Mouse (Mus musculus): Measurements from ENCODE around the gene Grm4. TPM values are rescaled to one million over a fixed set of nuclear protein-coding genes. Genes with fewer than 3 reads are reported as not detected.

Grm4 gene
- polyA plus RNA-seq, 1 experiment from 2014 or later, result 11.0 TPM

DNA sequence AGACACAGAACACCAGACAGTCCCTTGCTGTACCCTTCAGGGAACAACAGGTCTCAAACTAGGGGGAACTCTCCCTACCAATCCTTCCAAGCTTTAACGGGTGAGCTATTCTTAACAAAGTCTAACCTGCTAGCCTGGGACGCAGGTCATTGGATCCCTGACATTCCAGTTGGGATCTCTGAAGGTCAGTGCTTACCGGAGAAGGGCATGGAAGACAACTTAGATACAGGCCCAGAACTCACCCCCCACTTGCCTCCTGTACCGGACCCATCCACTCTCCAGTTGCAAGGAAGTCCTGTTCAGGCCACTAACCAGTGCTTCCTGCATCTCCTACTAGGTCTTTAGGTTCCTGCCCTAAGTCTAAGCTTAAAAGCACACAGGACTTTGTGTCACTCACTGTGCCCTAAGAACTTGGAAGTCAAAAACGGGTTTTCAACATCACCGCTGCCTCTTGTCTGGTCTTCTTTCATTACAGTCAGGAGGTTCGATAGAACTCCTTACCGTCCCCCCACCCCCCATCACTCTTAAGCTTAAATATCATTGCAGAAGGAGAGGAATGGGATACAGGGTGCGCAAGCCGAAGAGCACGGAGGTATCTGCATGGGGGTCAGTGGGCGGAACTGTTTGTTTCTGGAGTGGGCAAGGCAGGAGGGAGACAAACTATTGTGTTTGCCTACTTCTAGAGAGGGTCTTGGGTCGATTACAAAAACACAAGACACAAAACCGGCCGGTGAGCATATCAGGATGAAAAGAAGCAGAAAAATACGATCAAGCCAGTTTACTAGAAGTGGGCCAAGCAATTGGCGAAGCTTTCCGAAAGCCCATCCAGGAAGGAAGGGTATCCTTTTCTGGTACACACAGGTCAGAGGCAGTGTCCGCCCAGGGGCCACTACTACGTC, 33.1 kb upstream of the Grm4 start:
- no peak overlapping the region; the same call in 1 of the 2 replicates for H3K4me2 ChIP-seq (ENCODE audit: low read length)
- H3K27ac ChIP-seq (ENCODE audit: low read length), result no peak overlapping the region
- peaks cover 9% of the 10 kb centered on the region for H3K27me3 ChIP-seq (ENCODE audit: control insufficient read depth, insufficient read depth, low read depth, low read length)
- no peak overlapping the region for H3K4me3 ChIP-seq (ENCODE audit: low read depth, low read length)
- no peaks in the 10 kb centered on the region for H3K9me3 ChIP-seq (replicated peaks; ENCODE audit: control insufficient read depth, low read length, poor library complexity, severe bottlenecking)
- H3K4me1 ChIP-seq (ENCODE audit: control insufficient read depth, insufficient read depth, low read length), result peaks cover 29% of the 10 kb centered on the region
- ATAC-seq, result no peak
- H3K9ac ChIP-seq (ENCODE audit: low read depth, low read length), result no peak overlapping the region
- H3K36me3 ChIP-seq (ENCODE audit: control insufficient read depth, insufficient read depth, low read length), result no peaks in the 10 kb centered on the region
- 45% methylated on average over 20 of the region's 20 CpGs for WGBS

DNA sequence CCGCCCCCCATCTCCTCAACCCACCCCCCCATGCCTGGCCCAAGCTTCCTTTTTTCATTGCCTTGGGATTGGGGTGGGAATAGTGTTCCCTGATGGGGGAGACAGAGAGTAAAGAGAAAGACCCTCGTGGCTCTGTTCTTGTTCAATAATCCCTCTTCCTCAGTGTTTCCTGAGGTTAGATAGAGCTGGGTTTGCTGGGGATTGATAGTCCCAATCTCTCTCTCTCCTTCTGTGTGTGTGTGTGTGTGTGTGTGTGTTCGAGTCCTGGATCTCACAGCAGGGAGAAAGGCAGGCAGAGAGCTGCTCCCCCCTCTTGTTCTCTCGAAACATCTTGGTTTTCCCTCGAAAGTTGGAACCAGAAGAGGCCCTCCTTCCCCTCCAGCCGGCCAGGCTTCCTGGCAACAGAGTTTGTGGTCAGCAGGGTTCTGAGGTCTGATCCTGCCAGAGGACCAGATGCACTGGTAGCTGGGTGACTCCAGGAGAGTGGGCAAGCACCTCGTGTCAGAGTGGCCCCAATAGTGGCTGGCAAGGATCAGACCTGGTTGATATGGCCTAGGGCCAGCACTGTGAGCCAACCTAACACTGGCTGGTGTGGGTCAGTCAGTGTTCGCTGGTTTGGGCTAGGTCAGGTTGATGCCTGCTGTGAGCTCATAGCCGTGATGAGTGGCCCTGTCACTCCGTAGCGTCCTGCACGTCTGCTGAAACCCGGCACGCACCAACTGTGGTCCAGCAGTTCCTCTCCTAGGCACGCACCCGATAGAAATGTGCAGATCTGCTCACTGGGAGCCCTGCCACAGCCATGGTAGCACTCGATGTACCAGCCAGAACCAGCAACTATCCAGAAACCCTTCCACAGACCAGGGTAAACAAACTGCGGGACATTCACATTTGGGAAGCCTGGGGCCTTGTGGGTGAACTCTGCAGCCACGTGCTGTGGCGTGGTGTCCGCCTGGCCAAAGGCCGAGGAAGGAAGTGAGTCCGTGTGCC, 31.3 kb upstream of the Grm4 start:
- WGBS, result 80% methylated on average over 23 of the region's 23 CpGs
- no peak for ATAC-seq
- Histone ChIP-seq H3K27me3 (ENCODE audit: control insufficient read depth, insufficient read depth, low read depth, low read length) (peaks cover 9% of the 10 kb centered on the region), H3K27ac (ENCODE audit: low read length) (no peak overlapping the region), H3K9ac (ENCODE audit: low read depth, low read length) (no peak overlapping the region), H3K36me3 (ENCODE audit: control insufficient read depth, insufficient read depth, low read length) (no peaks in the 10 kb centered on the region), H3K4me2 (ENCODE audit: low read length) (no peak overlapping the region), H3K4me3 (ENCODE audit: low read depth, low read length) (no peak overlapping the region), H3K4me1 (ENCODE audit: control insufficient read depth, insufficient read depth, low read length) (peaks cover 11% of the 10 kb centered on the region), H3K9me3 (replicated peaks; ENCODE audit: control insufficient read depth, low read length, poor library complexity, severe bottlenecking) (no peaks in the 10 kb centered on the region)

DNA sequence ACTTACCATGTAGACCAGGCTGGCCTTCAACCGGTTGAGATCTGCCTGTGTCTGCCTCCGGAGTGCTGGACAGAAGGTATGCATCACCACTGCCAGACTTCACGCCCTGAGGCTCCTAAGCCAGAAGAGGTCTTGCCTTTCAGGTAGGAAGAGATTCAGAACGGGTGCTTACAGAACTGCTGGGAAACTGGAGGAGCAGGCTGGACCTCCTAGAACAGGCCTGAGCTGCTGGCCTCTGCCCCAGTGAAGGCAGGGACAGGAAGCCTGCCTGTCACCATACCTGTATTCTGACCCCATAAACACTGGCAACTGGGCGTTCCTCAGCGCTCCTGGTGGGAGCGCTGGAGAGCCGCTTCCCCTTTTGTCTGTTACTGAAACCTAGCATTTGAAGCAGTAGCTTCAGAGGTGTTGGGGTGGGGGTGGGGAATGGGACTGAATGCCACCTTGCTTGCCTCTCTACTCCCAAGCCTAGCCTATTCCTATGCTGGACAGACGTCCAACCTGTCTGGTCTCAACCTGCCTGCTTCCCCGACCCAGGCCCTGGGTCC, 30.3 kb upstream of the Grm4 start:
- no peak for ATAC-seq
- no peak overlapping the region for H3K9ac ChIP-seq (ENCODE audit: low read depth, low read length)

DNA sequence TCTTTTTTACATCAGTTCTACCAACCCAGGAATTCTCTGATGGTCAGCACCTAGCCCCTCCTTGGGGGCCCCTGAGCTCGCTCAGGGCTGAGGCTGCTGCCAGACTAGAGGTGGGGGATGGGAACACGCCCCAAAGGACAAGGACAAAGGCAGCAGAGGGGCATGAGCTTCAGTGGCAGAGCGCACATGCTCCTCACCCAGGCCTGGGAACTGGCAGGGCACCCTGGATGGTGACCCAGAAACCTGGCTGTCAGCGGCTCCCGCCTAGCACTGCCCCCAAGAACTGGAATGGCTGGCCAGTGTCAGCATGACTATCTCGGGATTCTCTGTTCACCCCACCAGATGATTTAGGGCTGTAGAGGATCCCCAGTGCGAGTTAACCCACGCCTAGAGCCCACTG, 28.0 kb upstream of the Grm4 start:
- no peak overlapping the region for H3K27ac ChIP-seq (ENCODE audit: low read length)
- ATAC-seq, result no peak
- no peaks in the 10 kb centered on the region for H3K4me1 ChIP-seq (ENCODE audit: control insufficient read depth, insufficient read depth, low read length)
- no peak overlapping the region for H3K9ac ChIP-seq (ENCODE audit: low read depth, low read length)
- H3K36me3 ChIP-seq (ENCODE audit: control insufficient read depth, insufficient read depth, low read length), result no peaks in the 10 kb centered on the region
- no peaks in the 10 kb centered on the region; the same call in 1 of the 2 replicates for H3K27me3 ChIP-seq (ENCODE audit: control insufficient read depth, insufficient read depth, low read depth, low read length)
- H3K4me3 ChIP-seq (ENCODE audit: low read depth, low read length), result no peak overlapping the region
- H3K9me3 ChIP-seq (replicated peaks; ENCODE audit: control insufficient read depth, low read length, poor library complexity, severe bottlenecking), result no peaks in the 10 kb centered on the region
- whole genome bisulfite sequencing, result 39% methylated on average over 8 of the region's 8 CpGs
- H3K4me2 ChIP-seq (ENCODE audit: low read length), result no peak overlapping the region

More for the DNA sequence above, 30.3 kb upstream of the Grm4 start:
- Histone ChIP-seq H3K4me3 (ENCODE audit: low read depth, low read length) (no peak overlapping the region), H3K27ac (ENCODE audit: low read length) (no peak overlapping the region), H3K4me2 (ENCODE audit: low read length) (no peak overlapping the region), H3K4me1 (ENCODE audit: control insufficient read depth, insufficient read depth, low read length) (peaks cover 9% of the 10 kb centered on the region), H3K9me3 (replicated peaks; ENCODE audit: control insufficient read depth, low read length, poor library complexity, severe bottlenecking) (no peaks in the 10 kb centered on the region), H3K27me3 (ENCODE audit: control insufficient read depth, insufficient read depth, low read depth, low read length) (peaks cover 9% of the 10 kb centered on the region), H3K36me3 (ENCODE audit: control insufficient read depth, insufficient read depth, low read length) (no peaks in the 10 kb centered on the region)
- 67% methylated on average over 10 of the region's 10 CpGs for WGBS

DNA sequence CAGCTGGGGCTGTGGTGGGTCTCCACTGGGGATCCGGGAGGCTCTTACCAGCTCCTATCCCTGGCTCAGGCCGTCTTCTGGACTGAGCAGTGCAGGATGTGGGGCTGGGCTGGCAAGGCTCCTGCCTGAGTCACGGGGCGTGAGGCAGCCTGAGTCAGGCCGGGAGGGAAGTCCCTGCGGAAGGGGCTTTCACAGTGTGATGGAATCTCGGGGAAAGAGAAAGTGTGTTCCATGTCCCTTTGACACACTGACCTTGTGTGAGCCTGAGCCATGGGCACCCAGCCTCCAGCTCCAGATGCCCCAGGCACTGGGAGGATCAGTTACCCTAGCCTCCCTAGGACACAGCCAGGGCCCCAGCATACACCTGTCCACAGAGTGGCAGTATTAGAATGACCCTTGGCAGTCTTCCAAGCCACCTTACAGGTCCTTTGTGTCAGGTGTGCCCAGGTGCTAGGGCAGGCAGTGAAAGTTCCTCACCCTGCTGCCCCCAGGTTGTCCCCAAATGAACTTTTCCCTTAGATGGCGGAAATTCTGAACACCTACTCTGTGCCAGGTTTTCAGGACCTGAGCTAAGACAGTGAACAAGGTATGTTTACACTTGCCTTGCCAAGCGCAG, 26.2 kb upstream of the Grm4 start:
- H3K27me3 ChIP-seq (ENCODE audit: control insufficient read depth, insufficient read depth, low read depth, low read length), result no peaks in the 10 kb centered on the region
- H3K36me3 ChIP-seq (ENCODE audit: control insufficient read depth, insufficient read depth, low read length), result no peaks in the 10 kb centered on the region
- H3K4me1 ChIP-seq (ENCODE audit: control insufficient read depth, insufficient read depth, low read length), result no peaks in the 10 kb centered on the region
- H3K27ac ChIP-seq (ENCODE audit: low read length), result no peak overlapping the region
- H3K9ac ChIP-seq (ENCODE audit: low read depth, low read length), result no peak overlapping the region
- H3K4me3 ChIP-seq (ENCODE audit: low read depth, low read length), result no peak overlapping the region
- no peaks in the 10 kb centered on the region for H3K9me3 ChIP-seq (replicated peaks; ENCODE audit: control insufficient read depth, low read length, poor library complexity, severe bottlenecking)
- WGBS, result 76% methylated on average over 9 of the region's 9 CpGs
- ATAC-seq, result no peak
- no peak overlapping the region for H3K4me2 ChIP-seq (ENCODE audit: low read length)

DNA sequence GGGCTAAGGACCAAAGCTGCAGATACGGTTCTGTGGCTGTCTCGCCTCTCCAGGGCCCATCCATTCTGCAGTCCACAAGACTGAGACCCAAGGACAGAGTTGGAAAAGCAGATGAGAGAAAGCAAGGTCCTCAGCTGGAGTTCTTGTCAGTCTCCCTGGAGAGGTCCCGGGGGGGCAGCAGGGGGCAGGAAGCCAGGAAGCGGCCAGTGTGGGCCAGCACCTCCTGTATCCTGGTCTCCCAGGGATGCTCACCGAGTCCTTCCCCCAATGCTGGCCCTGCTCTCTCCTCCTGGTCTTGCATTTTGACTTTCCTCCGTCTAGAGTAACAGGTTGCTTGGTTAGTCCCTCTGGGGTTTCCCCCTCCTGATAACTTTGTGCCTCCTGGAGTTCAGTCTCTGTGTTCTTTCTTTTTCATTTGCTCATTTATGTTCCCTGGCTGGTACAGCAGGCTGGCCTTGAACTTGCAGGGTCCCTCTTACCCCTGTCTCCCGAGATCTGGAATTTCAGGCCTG, 25.4 kb upstream of the Grm4 start:
- H3K4me1 ChIP-seq (ENCODE audit: control insufficient read depth, insufficient read depth, low read length), result no peaks in the 10 kb centered on the region
- no peaks in the 10 kb centered on the region for H3K36me3 ChIP-seq (ENCODE audit: control insufficient read depth, insufficient read depth, low read length)
- H3K4me2 ChIP-seq (ENCODE audit: low read length), result no peak overlapping the region
- no peak overlapping the region for H3K27ac ChIP-seq (ENCODE audit: low read length)
- H3K9ac ChIP-seq (ENCODE audit: low read depth, low read length), result no peak overlapping the region
- 66% methylated on average over 7 of the region's 7 CpGs for WGBS
- H3K9me3 ChIP-seq (replicated peaks; ENCODE audit: control insufficient read depth, low read length, poor library complexity, severe bottlenecking), result no peaks in the 10 kb centered on the region
- H3K4me3 ChIP-seq (ENCODE audit: low read depth, low read length), result no peak overlapping the region
- no peaks in the 10 kb centered on the region for H3K27me3 ChIP-seq (ENCODE audit: control insufficient read depth, insufficient read depth, low read depth, low read length)
- ATAC-seq, result no peak

DNA sequence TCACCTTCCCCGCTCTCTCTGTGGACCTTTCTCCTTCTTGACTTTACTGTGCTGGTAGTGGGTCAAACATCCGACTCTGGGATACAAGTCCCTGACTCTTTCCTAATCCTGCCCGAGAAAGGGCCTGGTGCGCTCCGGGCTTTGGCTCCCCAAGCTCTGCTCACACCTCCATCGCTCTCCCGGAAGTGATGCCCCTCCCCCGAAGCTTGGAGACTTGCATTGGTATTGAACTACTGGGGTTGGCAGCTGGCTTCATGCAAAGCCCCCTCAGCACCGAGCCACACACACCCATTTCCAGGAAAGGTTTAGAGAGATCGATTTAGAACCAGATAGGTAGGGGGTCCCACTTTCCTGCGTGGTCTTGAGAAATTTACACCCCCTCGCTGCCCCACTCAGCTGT, 24.8 kb upstream of the Grm4 start:
- no peak overlapping the region for H3K4me2 ChIP-seq (ENCODE audit: low read length)
- 55% methylated on average over 12 of the region's 12 CpGs for WGBS
- H3K27me3 ChIP-seq (ENCODE audit: control insufficient read depth, insufficient read depth, low read depth, low read length), result no peaks in the 10 kb centered on the region
- no peak overlapping the region for H3K27ac ChIP-seq (ENCODE audit: low read length)
- no peaks in the 10 kb centered on the region for H3K9me3 ChIP-seq (replicated peaks; ENCODE audit: control insufficient read depth, low read length, poor library complexity, severe bottlenecking)
- H3K9ac ChIP-seq (ENCODE audit: low read depth, low read length), result no peak overlapping the region
- ATAC-seq, result no peak
- H3K4me3 ChIP-seq (ENCODE audit: low read depth, low read length), result no peak overlapping the region
- H3K4me1 ChIP-seq (ENCODE audit: control insufficient read depth, insufficient read depth, low read length), result no peaks in the 10 kb centered on the region
- no peaks in the 10 kb centered on the region for H3K36me3 ChIP-seq (ENCODE audit: control insufficient read depth, insufficient read depth, low read length)

DNA sequence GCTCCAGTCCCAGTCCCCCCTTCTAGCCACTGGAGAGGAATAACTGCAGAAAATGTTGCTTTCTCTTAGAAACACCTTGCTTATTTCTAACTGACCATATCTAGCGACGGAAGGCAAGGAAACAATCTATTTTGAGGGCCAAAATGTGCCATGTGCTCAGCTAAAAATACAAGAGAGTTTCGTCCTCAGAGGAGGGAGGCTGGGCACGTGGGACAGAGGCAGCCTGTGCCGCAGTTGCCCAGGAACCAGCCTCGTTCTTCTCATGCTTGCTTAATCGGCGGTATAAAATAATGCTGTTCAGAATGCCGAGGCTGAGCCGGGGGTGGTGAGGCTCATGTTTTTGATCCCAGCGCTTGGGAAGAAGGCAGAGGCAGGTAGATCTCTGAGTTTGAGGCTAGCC, 23.3 kb upstream of the Grm4 start:
- no peak for ATAC-seq
- H3K4me2 ChIP-seq (ENCODE audit: low read length), result no peak overlapping the region
- WGBS, result 83% methylated on average over 11 of the region's 11 CpGs
- no peaks in the 10 kb centered on the region for H3K9me3 ChIP-seq (replicated peaks; ENCODE audit: control insufficient read depth, low read length, poor library complexity, severe bottlenecking)
- H3K36me3 ChIP-seq (ENCODE audit: control insufficient read depth, insufficient read depth, low read length), result no peaks in the 10 kb centered on the region
- H3K27me3 ChIP-seq (ENCODE audit: control insufficient read depth, insufficient read depth, low read depth, low read length), result no peaks in the 10 kb centered on the region
- H3K4me1 ChIP-seq (ENCODE audit: control insufficient read depth, insufficient read depth, low read length), result no peaks in the 10 kb centered on the region
- no peak overlapping the region for H3K4me3 ChIP-seq (ENCODE audit: low read depth, low read length)
- H3K27ac ChIP-seq (ENCODE audit: low read length), result no peak overlapping the region
- no peak overlapping the region for H3K9ac ChIP-seq (ENCODE audit: low read depth, low read length)
